Mouse (Mus musculus) adrenal gland, adult 2 months (tissue): ENCODE data around the gene Efna5. TPM values are rescaled to one million over a fixed set of nuclear protein-coding genes. Genes with fewer than 3 reads are reported as not detected.

Experiments used
- DNase-seq: peaks from one replicate; pipeline ENCODE4 v3.0.0; 2021
- polyA plus RNA-seq: library from polyadenylated mRNA; depleted of rRNA; stranded (reverse); fragments of >200 nt; gene quantifications from 2 replicates; pipeline ENCODE4 v1.2.3, GENCODE M21; 2012
- total RNA-seq, 2 experiments: library from RNA; stranded (reverse); gene quantifications; 2 replicates each; pipeline ENCODE4 v1.2.3; 2021

Gene Efna5
- total and polyA plus RNA-seq, 3 experiments = 3.7 to 22.6 (median 20.4) TPM

DNA sequence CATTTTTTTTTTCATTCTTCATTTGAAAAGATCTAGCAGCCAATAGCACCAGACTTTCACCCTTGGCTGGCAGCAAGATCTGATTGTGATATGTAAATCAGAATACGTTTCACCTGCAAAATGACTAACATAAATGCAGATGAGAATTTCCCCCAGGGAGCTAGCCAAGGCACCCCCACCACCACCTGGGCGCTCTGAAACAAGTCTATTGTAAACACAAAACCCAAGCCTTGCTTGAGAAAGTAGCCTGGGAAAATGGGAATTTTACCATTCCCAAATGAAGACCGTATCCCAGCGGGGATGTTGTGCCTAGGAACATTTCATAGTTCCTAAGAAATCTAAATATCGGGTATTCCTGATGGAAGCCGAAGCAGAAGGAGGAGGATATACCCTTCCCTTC is 92.3 kb downstream of the Efna5 start:
- no peak for DNase-seq

DNA sequence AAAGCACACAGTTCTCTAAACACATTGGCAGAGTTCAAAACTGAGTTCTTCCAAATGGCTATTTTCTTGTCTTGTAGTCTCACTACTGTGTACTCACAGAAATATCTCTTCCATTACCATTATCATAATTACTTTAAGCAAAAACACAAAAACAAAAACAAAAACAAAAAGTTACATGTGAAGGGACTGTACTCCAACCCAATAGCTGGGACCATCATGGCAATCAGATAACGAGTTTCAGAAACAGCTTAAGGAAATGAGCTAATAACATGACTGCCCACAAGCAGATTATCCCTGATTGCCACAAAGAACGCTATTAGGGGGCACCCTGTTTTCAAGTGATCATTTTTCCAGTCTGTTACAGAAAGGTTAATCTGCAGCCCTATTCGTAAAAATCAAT is 93.3 kb downstream of the Efna5 start:
- no peak for DNase-seq

DNA sequence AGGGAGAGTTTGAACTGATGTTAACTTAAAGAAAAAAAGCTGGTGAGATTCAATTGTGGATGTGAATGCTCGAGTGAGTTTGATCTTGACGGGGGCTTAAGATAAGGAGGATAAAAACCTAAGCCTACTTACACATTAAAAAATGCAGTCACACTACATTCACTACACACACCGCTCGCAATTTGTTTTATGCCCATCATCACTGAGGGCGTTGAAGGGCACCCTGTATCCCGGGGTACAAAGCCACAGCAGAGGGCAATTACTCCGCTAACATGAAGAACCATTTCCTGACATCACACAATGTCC is 94.6 kb downstream of the Efna5 start:
- no peak for DNase-seq

DNA sequence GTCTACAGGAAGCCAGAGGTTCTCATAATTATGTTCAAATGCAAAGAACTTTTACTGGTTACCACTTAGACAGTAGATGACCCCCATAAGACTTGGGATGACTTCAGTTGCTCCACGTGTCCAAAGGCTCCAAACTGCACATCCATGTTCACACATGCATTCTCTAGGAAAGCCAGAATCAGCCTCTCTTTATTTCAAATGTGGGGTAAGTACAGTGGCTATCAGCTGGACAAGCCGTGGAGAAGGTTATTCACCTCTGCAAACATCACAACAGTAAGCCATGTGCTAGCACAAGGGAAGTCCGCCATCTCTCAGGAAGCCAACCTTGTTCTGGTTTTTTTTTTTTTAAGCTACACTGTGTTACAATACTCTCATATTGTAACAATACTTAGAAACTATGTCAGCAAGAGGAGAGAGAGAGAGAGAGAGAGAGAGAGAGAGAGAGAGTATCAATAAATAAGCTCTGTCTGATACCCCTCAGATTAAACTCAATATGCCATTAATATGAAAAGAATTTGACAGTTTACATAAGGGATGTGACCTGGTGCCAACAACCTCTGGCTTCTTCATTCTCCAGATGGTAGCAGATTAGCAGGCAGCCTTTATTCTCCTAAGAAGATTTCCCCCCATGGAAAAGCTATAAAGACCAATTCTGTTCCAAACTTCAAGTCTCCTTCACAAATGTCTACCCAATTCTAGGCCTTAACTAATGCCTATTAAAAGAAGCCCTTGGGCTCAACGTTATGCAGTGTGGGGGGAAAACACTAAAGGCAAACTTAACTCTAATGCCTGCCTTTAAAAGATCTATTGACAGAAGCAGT is 95.1 kb downstream of the Efna5 start:
- no peak for DNase-seq

DNA sequence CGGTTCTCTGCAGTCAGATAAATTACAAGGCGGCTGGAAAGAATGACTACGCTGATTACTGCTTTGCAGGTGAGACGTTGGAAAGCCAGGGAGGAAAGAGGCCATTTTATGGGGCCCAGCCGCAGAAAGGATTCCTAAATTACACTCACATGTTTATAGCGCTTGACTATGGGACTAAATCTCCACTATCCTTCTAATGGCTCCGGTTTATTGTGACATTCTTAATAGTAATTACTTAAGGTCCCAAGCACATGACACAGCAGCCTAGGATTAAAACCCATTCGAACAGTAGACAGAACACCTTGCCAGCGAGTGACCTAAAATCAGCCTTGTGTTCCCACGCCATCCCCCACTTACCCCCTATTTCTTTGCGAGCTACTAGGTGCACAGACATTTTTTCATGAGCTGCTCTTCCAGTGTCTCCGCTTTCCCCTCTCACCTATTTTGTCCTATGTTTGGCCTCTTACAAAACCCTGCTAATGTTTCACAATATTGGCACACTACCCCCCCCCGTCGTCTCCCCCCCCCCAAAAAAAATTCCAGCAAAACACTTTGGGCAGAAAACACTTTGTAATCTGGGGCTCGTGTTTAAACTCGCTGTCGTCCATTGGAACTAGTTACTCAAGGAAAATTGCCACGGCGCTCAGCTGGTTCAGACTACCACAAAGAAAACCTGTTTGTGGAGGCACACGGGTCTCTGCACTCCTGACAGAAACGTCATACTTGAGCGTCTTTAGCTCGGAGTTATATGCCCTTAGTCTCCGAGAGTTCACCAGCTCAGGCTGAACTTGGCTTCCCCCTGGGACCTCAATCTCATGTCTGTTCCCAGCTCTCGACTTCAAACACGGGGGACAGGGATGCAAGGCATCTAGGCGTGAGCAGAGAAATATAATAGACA is 96.6 kb downstream of the Efna5 start:
- DNase-seq = no peak

DNA sequence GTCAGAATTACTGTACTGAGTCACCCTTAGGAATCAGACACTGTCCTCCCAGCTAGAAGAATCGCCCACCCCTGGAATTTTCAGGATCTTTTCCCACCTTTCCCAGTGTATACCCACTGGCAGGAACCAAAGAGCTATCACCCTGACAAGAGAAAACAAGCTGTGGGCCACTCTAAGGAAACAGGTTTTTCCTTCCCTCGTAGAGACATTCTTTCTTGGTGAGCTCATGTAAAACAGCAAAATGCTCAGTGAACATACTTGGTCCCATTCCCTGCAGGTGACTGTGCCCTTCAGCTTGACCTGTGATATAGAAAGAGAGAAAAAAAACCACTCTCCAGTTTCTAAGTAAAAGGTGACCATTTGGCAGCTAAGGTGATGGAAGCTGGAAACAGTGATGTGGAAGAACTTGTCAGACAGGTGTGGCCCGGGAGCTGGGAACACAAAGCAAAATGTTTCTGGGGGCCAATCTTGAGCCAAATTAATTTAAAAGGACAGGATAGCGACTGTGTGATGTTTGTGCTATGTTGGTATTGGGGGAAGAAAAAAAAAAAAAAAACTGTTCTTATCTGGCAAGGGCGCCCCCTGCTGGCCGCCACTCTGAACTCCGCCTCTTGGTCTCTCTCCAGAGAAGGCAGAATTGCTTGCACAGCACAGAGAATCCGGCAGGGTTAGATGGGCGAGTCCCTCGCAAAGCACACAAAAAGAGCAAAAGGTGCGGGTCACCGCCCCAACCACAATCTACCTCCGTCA is 97.4 kb downstream of the Efna5 start:
- DNase-seq = peak; percentile 75

DNA sequence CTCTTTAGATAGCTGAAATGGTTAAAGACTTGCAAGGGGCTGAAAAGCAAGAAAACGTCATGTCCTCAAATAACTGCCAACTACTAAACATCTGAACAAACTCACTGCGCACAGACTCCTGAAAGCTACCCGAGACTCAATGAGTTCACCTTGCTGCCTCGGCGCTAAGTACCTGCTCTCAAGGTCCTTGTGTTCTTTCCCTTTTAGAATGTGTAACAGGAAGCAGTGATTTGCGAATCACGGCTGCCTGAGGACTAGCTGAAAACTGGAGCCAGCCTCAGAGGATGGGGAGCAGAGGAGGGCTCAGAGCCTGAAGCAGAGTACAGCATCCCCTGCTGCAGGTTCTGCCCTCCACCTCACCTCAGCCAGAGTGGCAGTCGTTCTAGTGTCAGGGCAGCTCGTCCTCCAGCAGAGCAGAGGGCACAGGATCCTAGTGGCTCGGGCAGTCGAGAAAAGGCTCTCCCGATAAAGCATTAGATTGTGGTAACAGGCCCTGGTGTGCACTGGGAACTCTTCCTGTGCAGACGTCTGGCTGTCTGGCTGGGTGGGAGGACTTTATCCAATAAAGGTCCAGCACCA is 98.2 kb downstream of the Efna5 start:
- no peak for DNase-seq

DNA sequence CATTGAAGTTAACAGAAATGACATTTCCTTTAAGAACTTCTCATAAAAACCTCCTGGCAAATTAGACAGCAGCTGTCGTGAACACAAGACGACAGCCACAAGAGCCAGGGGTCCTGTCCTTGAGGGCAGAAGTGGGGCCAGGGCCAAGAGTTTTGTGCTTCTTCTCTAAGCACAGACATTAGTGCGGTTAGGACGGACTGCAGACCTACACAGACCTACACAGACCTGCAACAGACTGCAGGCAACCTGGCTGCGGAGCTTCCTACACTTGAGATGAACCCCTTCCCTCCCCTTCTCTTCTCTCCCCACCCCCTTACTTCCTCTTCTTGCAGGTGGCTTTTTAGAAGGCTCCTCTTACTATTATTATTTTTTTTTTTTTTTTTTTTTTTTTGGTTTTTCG is 100.0 kb downstream of the Efna5 start:
- no peak for DNase-seq

DNA sequence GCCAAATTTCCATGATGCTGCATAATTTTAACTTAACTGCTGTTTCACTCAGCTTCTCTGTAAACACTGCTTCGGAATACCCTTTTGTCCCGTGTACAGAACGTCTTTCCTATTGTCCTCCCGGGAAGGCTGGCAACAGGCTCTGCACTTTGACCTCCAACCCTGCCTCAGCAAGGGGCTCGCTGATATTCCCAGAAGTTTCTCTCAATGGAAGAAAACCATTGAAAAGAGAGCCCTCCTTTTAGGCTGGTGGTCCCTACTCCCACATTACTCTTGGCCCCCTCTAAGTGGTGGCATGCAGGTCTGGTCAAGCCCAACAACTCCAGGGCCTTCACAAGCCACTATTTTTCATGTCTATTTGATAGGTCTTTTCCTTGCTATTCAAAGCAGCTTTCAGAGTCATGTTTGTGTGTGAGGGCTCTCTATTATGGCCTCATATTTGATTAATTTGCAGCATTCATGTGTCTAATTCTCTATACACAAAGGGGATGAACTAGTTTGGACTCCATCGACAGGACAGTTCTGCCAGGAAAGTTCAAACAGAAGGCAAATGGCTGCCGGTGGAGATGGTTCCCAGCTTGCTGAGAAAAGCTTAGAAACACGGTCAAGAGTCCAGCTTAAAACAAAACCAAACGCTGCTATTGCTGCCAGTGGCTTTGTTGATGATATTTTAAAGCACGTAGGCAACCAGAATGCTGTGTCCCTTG is 103.1 kb downstream of the Efna5 start:
- DNase-seq = no peak

DNA sequence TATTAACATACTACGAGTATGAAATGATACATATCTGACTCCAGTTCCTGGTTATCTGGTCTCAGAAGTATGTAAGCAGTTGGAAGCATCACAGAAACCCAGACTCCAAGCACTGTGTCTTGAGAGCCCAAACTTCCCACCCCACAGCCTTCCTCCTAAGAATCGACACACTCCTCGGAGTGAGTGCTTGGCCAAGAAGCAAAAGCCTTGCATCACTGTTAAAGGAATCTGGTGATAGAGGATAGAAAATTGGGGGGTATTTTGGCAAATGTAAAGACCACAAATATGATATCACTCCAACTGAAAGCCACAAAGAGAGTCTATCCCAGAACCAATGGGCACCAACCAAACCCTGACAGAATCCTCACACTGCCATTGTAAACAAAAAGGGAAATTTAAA is 104.4 kb downstream of the Efna5 start:
- no peak for DNase-seq

DNA sequence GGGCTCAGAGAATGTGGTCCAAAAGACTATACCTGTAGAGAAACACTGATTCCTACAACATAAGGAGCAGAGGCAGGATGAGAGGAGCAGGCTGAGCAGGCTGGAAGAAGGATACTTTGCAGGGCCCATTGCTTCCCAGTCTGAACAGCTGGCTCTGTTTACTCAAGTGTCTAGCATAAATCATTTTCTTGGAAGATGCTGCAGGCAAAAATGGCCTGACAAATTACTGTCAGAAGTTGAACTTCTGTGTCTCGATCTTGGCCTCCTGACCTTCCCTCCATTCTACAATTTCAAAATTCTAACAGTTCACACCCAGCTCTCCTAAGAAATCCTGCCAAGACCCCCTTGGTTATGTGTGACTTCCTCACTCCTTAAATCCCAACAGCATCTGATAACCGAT is 105.1 kb downstream of the Efna5 start:
- DNase-seq = no peak

DNA sequence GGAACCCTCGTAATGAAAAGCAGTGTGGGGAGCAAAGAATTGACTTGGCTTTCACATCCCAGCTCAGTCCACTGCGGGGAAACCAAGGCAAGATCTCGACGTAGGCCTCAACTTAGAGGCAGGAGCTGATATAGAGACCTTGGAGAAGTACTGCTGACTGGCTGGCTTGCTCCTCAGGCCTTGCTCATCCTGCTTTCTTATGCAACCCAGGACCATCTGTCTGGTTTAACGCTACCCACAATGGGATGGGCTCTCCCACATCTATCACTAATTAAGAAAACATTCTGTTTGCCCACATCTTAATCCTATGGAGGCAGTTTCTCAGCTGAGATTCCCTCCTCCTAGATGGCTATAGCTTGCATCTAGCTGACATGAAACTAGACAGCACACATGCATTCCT is 105.7 kb downstream of the Efna5 start:
- no peak for DNase-seq

DNA sequence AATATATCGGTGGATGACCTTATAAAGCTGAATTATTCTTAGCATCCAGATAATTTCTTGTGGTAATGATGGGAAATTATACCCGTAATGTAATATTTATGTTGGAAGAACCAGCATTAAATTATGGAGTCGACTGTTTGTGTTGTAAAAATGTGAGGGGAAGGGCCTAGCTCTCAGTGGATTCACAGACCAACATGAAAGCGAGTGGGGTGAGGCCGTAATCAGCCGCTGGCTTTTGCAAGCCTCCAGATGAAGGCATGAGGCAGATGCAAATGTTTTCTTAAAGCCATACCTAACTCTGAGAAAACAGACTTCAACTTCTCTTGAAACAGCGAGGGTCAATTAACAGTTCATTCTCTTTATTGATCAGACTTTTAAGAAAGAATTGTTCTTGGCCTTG is 106.4 kb downstream of the Efna5 start:
- DNase-seq = no peak

DNA sequence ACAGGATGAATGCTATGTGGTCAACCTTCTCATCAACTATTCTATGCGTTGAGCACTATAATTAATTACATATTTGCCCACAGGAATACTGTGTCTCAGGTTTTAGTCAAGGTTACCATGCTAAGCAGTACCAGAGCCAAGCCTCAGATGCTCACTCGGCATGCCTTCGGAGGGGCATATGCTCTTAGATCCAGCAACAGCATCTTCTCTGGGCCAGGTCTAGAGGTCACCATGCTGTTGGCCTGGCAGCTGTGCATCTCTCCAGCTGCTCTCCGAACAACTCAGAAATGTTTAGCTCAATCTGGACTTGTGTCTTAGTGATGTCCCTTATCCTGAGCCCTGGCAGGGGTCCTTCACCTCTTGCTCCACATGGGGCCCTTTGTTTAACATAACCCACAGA is 114.4 kb downstream of the Efna5 start:
- DNase-seq = no peak

DNA sequence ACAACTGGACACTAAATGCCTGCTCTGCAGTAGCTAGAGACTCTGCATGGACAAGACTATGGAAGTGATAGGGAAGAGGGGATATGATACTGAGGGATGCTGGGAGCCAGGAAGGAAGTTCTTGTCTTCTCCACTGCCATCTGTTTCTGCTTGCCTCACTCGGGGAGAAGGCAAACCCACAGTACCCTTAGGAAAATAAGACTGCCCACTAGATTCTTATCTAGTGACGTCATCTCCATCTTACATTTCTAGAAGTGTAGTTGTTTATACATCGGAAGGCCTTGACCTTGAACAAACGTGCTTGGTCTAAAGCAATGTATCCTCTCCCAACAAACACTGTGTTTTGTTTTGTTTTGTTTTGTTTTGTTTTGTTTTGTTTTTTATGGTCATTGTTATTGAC is 116.0 kb downstream of the Efna5 start:
- no peak for DNase-seq

DNA sequence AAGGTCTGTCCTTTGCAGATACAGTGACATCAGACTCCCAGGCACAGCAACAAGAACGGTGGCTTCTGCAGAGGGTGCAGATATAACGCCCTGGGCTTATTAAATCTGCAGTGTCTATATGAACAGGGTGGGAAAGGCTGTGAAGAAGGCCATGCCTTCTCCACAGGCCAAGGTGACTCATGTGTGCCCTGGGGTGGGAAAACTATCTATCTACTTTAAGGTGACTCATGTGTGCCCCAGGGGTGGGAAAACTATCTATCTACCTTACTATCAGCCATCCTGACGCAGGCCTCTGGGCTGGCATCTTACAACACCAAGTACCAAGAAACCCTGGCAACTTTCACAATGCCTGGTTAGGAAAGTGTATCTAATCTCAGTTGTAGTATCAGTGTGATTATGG is 124.2 kb downstream of the Efna5 start:
- no peak for DNase-seq

DNA sequence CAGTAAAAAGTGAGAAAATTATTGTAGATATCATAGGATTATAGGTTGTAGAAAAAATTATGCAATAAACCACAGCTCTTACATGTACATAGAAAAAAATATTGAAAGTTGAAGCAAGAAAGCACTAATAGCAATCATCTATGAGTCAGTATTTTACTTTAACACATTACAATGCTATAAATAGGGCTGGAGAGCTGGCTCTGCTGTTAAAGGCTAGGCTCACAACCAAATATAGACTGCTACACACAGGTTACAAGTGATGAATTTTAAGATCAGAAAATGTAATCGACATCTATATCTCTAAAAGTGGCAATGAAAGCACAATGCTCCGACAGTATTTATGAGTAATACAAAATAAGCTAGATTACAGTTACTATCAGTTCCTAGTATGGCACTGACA is 125.5 kb downstream of the Efna5 start:
- no peak for DNase-seq

DNA sequence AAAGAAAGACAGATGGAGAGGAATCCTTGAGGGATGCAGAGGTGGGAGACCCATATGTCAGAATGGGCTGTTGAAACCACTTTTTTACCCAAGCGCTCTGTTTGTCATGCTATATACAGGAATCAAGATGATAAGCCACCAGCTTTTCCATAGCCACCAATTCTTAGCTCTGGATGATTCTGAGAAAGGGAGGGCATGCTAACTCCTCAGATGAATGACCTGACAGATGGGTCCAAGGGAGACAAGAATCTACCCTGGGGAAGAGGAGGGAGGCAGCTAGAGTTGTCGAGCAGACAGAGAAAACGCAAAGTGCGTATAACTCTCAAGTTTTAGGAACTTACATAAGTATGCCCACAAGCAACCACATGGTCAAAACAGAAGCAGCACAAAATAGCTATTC is 126.5 kb downstream of the Efna5 start:
- DNase-seq = no peak

DNA sequence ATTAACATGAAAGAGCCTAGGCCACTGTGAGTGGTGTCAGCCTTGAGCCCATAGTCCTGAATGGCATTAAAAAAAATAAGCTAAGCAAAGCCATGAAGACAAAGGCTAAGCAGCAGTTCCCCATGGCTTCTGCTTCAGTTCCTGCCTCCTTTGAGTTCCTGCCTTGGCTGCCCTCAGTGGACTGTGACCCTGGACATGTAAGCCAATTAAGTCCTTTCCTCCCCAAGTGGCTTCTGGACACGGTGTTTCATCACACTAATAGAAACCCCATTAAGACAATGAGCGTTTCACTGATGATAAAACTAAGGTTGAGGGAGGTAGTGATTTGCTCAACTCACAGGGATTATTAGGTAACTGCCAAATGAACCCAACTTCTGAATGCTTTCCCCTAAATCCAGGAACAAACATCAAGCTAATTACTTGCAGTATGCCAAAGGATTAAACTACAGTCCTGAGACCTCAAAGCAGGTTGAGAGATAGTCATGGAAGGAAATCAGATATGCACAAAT is 128.7 kb downstream of the Efna5 start:
- DNase-seq = no peak

DNA sequence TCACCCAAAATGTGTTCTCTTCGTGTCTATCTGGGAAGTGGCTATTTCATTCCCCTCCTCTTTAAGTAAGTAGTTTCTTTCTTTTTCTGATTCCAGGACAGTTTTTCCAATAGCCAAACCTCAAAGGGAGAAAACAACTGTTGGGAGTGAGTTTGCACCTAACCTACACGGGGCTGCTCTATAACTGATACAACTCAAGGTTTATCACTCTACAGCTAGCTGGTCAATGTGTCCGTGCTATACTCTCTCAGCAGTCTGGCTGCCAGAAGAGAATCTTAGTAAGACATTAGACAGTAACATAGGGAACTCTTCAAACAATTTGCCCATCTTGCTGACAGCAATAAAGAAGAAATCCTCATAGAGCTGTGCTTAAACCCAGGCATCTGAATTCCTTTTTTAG is 130.5 kb downstream of the Efna5 start:
- DNase-seq = no peak

DNA sequence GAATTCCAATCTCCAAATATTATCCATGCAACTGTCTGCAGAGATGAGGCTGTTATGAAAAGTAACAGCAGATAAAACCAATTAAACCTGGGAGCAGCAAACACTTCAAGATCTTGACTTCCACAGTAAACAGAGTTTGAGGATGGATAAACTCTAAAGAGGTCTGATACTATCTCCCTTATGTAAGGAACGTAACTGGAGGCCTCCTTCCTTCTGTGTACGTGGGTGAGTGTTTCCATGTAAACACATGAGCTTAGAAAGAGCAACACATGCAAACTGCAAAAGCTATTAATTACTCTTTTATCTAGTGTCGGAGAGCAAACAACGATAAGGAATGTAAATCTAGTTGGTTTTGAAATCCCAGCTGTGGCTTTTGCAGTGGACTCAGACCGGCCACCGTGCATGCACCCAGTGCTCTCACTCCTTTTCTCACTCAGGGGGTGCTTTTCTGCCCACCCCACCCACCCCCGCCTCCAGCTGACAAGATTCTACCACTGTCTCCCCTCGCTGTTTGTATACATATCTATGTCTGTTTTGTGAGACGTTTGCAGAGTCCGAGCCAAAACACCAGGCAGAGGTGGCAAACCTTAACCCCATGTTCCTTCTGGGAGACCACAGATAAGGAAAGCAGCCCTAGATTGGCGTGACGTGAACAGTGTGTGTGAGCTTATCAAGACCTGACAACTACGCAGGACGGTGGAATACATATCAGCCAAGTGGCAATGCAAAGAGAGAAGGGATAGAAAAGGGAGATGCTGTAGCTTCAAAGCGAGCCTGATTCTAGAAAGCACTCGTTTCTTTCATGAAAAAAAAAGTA is 132.1 kb downstream of the Efna5 start:
- DNase-seq = no peak
